In genomic region chr10:81548944-81549343, GRCm38 (mm10) we compare ENCODE assay signal across 22 mouse cellular contexts. TPM values are rescaled to one million over a fixed set of nuclear protein-coding genes. Genes with fewer than 3 reads are reported as not detected.
A peak's percentile ranks its signal among the peaks of the same experiment; 100 is the strongest.
DNase-seq lines count a peak whose midpoint lies in the region; ATAC-seq and TF ChIP-seq lines count a peak whose summit lies in the region.
"Had no signal": no experiment of that assay in that cellular context is flagged by ENCODE, and none has a peak within 500 bp of the region (broad histone marks: within the 10 kb centered on the region; RNA-seq: fewer than 3 reads in every experiment).

No protein-coding gene starts in this region.

- H3K4me1 ChIP-seq in cerebellum, adult 2 months (ENCODE audit: control insufficient read depth, insufficient read depth, low read length): peaks cover 3% of the 10 kb centered on the region; the same call in 1 of the 2 replicates
- peaks cover 10% of the 10 kb centered on the region for H3K4me1 ChIP-seq in hindbrain, embryonic 12.5 days
- peaks cover 20% of the 10 kb centered on the region for H3K4me1 ChIP-seq in hindbrain, embryonic 10.5 days (replicated peaks)
- peaks cover 9% of the 10 kb centered on the region for H3K4me1 ChIP-seq in neural tube, embryonic 13.5 days (replicated peaks)
- H3K4me1 ChIP-seq in neural tube, embryonic 15.5 days: peaks cover 9% of the 10 kb centered on the region

- no peak overlapping the region for H3K27ac ChIP-seq in cerebellum, adult 2 months (ENCODE audit: insufficient read depth, low read length)
- H3K27ac ChIP-seq in hindbrain, embryonic 12.5 days: no peak overlapping the region
- no peak overlapping the region for H3K27ac ChIP-seq in hindbrain, embryonic 10.5 days
- no peak overlapping the region for H3K27ac ChIP-seq in neural tube, embryonic 13.5 days (replicated peaks)
- H3K27ac ChIP-seq in neural tube, embryonic 15.5 days (replicated peaks): no peak overlapping the region
- H3K27ac ChIP-seq: embryonic facial prominence, embryonic 15.5 days; hindbrain, postnatal 0 days had no signal

- H3K4me2 ChIP-seq in hindbrain, embryonic 12.5 days (replicated peaks): no peak overlapping the region
- no peak overlapping the region for H3K4me2 ChIP-seq in neural tube, embryonic 13.5 days
- H3K4me2 ChIP-seq in neural tube, embryonic 15.5 days: no peak overlapping the region
- H3K4me2 ChIP-seq: embryonic facial prominence, embryonic 15.5 days had no signal

- H3K27me3 ChIP-seq in cerebellum, adult 2 months (ENCODE audit: control insufficient read depth, insufficient read depth, low read length): no peaks in the 10 kb centered on the region
- H3K27me3 ChIP-seq in hindbrain, embryonic 12.5 days: no peaks in the 10 kb centered on the region
- H3K27me3 ChIP-seq in hindbrain, embryonic 10.5 days (ENCODE audit: insufficient read depth, poor library complexity, severe bottlenecking): no peaks in the 10 kb centered on the region
- 0 out of 2 replicates have a peak, but pooled peaks cover 3% of the 10 kb centered on the region for H3K27me3 ChIP-seq in neural tube, embryonic 13.5 days
- H3K27me3 ChIP-seq in neural tube, embryonic 15.5 days (replicated peaks): no peaks in the 10 kb centered on the region
- H3K27me3 ChIP-seq: embryonic facial prominence, embryonic 15.5 days had no signal

- H3K4me3 ChIP-seq in cerebellum, adult 2 months (replicated peaks; ENCODE audit: insufficient read depth, low read depth, low read length): no peak overlapping the region
- no peak overlapping the region for H3K4me3 ChIP-seq in hindbrain, embryonic 12.5 days
- H3K4me3 ChIP-seq in hindbrain, embryonic 10.5 days: no peak overlapping the region
- H3K4me3 ChIP-seq in neural tube, embryonic 13.5 days: no peak overlapping the region
- H3K4me3 ChIP-seq in neural tube, embryonic 15.5 days (replicated peaks): no peak overlapping the region
- H3K4me3 ChIP-seq: embryonic facial prominence, embryonic 15.5 days; erythroblast, embryonic 14.5 days had no signal

- TF ChIP-seq CTCF in cerebellum, adult 2 months (IDR thresholded peaks at IDR 0.05; ENCODE audit: borderline replicate concordance, insufficient read depth, low read depth, low read length): no peak

- H3K36me3 ChIP-seq in hindbrain, embryonic 12.5 days: no peaks in the 10 kb centered on the region
- H3K36me3 ChIP-seq in hindbrain, embryonic 10.5 days: no peaks in the 10 kb centered on the region
- H3K36me3 ChIP-seq in neural tube, embryonic 13.5 days: no peaks in the 10 kb centered on the region
- H3K36me3 ChIP-seq in neural tube, embryonic 15.5 days: no peaks in the 10 kb centered on the region
- H3K36me3 ChIP-seq: embryonic facial prominence, embryonic 15.5 days; G1E had no signal

- TF ChIP-seq POLR2A in cerebellum, adult 2 months (IDR thresholded peaks at IDR 0.05; ENCODE audit: borderline replicate concordance, insufficient read depth, low read length): no peak

- DNase-seq in cerebellum, adult 9-10 months: peak; percentile 45
- no peak for DNase-seq in cerebellum, adult 2 months
- DNase-seq in hindbrain, embryonic 10.5 days (ENCODE audit: low spot score): no peak
- DNase-seq in layer of hippocampus, postnatal 14 days (ENCODE audit: low spot score in 2 of 2): no peak
- no peak for DNase-seq in adipocyte (ENCODE audit: low spot score)
- DNase-seq: adrenal gland, postnatal 10 days; B cell, adult 2 months; cerebellum, adult 11 months; cerebellum, postnatal 14 days; embryo, embryonic 11 days; forebrain, postnatal 0 days; gastrocnemius, postnatal 14 days; heart, postnatal 10 days; kidney, adult 11 months had no signal

- WGBS in cerebellum, adult 2 months: 77% methylated on average over 5 of the region's 5 CpGs
- 71% methylated on average over 5 of the region's 5 CpGs for WGBS in hindbrain, embryonic 12.5 days
- WGBS in hindbrain, embryonic 10.5 days: 67% methylated on average over 5 of the region's 5 CpGs
- 69% methylated on average over 5 of the region's 5 CpGs for WGBS in neural tube, embryonic 13.5 days
- WGBS in neural tube, embryonic 15.5 days: 67% methylated on average over 5 of the region's 5 CpGs

- 0 out of 2 replicates have a peak, but pooled peaks cover 3% of the 10 kb centered on the region for H3K9me3 ChIP-seq in hindbrain, embryonic 12.5 days (replicated peaks)
- peaks cover 4% of the 10 kb centered on the region; the same call in 1 of the 2 replicates for H3K9me3 ChIP-seq in hindbrain, embryonic 10.5 days
- no peaks in the 10 kb centered on the region for H3K9me3 ChIP-seq in neural tube, embryonic 13.5 days
- no peaks in the 10 kb centered on the region for H3K9me3 ChIP-seq in neural tube, embryonic 15.5 days (replicated peaks)
- H3K9me3 ChIP-seq: embryonic facial prominence, embryonic 15.5 days had no signal

- peak overlapping the region; percentile 32; the same call in 1 of the 2 replicates for H3K9ac ChIP-seq in hindbrain, embryonic 12.5 days
- peak overlapping the region; percentile 22; the same call in 1 of the 2 replicates for H3K9ac ChIP-seq in neural tube, embryonic 13.5 days
- H3K9ac ChIP-seq in neural tube, embryonic 15.5 days (replicated peaks): no peak overlapping the region; the same call in 1 of the 2 replicates
- H3K9ac ChIP-seq: embryonic facial prominence, embryonic 15.5 days; forebrain, postnatal 0 days had no signal

- ATAC-seq in hindbrain, embryonic 12.5 days (ENCODE audit: low FRiP score): no peak
- no peak for ATAC-seq in neural tube, embryonic 13.5 days (ENCODE audit: low read depth)
- no peak for ATAC-seq in neural tube, embryonic 15.5 days (ENCODE audit: low FRiP score)
- ATAC-seq: CD4-positive, CD25-positive, alpha-beta regulatory T cell, adult 4 months; forebrain, postnatal 0 days; hindbrain, postnatal 0 days had no signal

RNA-seq across cellular contexts. Expression of gene Gna11, which starts 4.0 kb away (rescaled TPM):
- polyA plus RNA-seq in cerebellum, adult 2 months (2012; rRNA removed): 105 and 107 TPM in 2 replicates
- 75.2 and 76.3 TPM in 2 replicates for polyA plus RNA-seq in hindbrain, embryonic 12.5 days (2016; fragmentation: Nextera tagmentation; extraction: Ambion mirVana)
- polyA plus RNA-seq in hindbrain, embryonic 10.5 days (2016; fragmentation: Nextera tagmentation; extraction: Ambion mirVana): 71.2 and 76.9 TPM in 2 replicates
- 78.8 and 81.6 TPM in 2 replicates for polyA plus RNA-seq in neural tube, embryonic 13.5 days (2015; fragmentation: Nextera tagmentation; extraction: Ambion mirVana)
- 91.1 and 102 TPM in 2 replicates for polyA plus RNA-seq in neural tube, embryonic 15.5 days (2015; fragmentation: Nextera tagmentation; extraction: Ambion mirVana)
- 100 to 1,000 TPM; 120 to 121 TPM for total RNA-seq in layer of hippocampus, postnatal 14 days (2021)

RNA-seq across cellular contexts. Expression of gene Aes, which starts 10.3 kb away (rescaled TPM):
- polyA plus RNA-seq in cerebellum, adult 2 months (2012; rRNA removed): 1,117 and 1,168 TPM in 2 replicates
- polyA plus RNA-seq in hindbrain, embryonic 12.5 days (2016; fragmentation: Nextera tagmentation; extraction: Ambion mirVana): 476 and 504 TPM in 2 replicates
- polyA plus RNA-seq in hindbrain, embryonic 10.5 days (2016; fragmentation: Nextera tagmentation; extraction: Ambion mirVana): 297 and 430 TPM in 2 replicates
- 572 and 635 TPM in 2 replicates for polyA plus RNA-seq in neural tube, embryonic 13.5 days (2015; fragmentation: Nextera tagmentation; extraction: Ambion mirVana)
- 771 and 825 TPM in 2 replicates for polyA plus RNA-seq in neural tube, embryonic 15.5 days (2015; fragmentation: Nextera tagmentation; extraction: Ambion mirVana)
- 100 to 1,000 TPM; 639 to 673 TPM for total RNA-seq in layer of hippocampus, postnatal 14 days (2021)

RNA-seq across cellular contexts. Expression of gene Gna15, which starts 24.9 kb away (rescaled TPM):
- polyA plus RNA-seq in cerebellum, adult 2 months (2012; rRNA removed): 1.3 and 1.4 TPM in 2 replicates
- 0.75 and 0.82 TPM in 2 replicates for polyA plus RNA-seq in hindbrain, embryonic 12.5 days (2016; fragmentation: Nextera tagmentation; extraction: Ambion mirVana)
- polyA plus RNA-seq in hindbrain, embryonic 10.5 days (2016; fragmentation: Nextera tagmentation; extraction: Ambion mirVana): 0.63 and 1.6 TPM in 2 replicates
- polyA plus RNA-seq in neural tube, embryonic 13.5 days (2015; fragmentation: Nextera tagmentation; extraction: Ambion mirVana): 1.3 and 1.9 TPM in 2 replicates
- 1.7 and 2.6 TPM in 2 replicates for polyA plus RNA-seq in neural tube, embryonic 15.5 days (2015; fragmentation: Nextera tagmentation; extraction: Ambion mirVana)
- 1 to 10 TPM; 2.4 to 4.2 TPM for total RNA-seq in layer of hippocampus, postnatal 14 days (2021)

RNA-seq across cellular contexts. Expression of gene Tle2, which starts 25.4 kb away (rescaled TPM):
- 282 and 321 TPM in 2 replicates for polyA plus RNA-seq in cerebellum, adult 2 months (2012; rRNA removed)
- polyA plus RNA-seq in hindbrain, embryonic 12.5 days (2016; fragmentation: Nextera tagmentation; extraction: Ambion mirVana): 30.6 and 32.1 TPM in 2 replicates
- 8.6 and 15.7 TPM in 2 replicates for polyA plus RNA-seq in hindbrain, embryonic 10.5 days (2016; fragmentation: Nextera tagmentation; extraction: Ambion mirVana)
- 31.1 and 32.9 TPM in 2 replicates for polyA plus RNA-seq in neural tube, embryonic 13.5 days (2015; fragmentation: Nextera tagmentation; extraction: Ambion mirVana)
- polyA plus RNA-seq in neural tube, embryonic 15.5 days (2015; fragmentation: Nextera tagmentation; extraction: Ambion mirVana): 41.8 and 49.9 TPM in 2 replicates
- total RNA-seq in layer of hippocampus, postnatal 14 days (2021): 10 to 100 TPM; 23.3 to 25.9 TPM

RNA-seq across cellular contexts. Expression of gene S1pr4, which starts 49.0 kb away (rescaled TPM):
- 0.67 and 1.1 TPM in 2 replicates for polyA plus RNA-seq in cerebellum, adult 2 months (2012; rRNA removed)
- polyA plus RNA-seq in hindbrain, embryonic 12.5 days (2016; fragmentation: Nextera tagmentation; extraction: Ambion mirVana): 0.52 and 0.65 TPM in 2 replicates
- polyA plus RNA-seq in hindbrain, embryonic 10.5 days (2016; fragmentation: Nextera tagmentation; extraction: Ambion mirVana): 0.39 and 0.42 TPM in 2 replicates
- 0.36 and 0.64 TPM in 2 replicates for polyA plus RNA-seq in neural tube, embryonic 13.5 days (2015; fragmentation: Nextera tagmentation; extraction: Ambion mirVana)
- polyA plus RNA-seq in neural tube, embryonic 15.5 days (2015; fragmentation: Nextera tagmentation; extraction: Ambion mirVana): 0.69 and 2.1 TPM in 2 replicates
- under 1 TPM; 0.39 to 0.57 TPM for total RNA-seq in layer of hippocampus, postnatal 14 days (2021)
- total RNA-seq: forebrain, postnatal 0 days had no signal
